Mouse (Mus musculus) layer of hippocampus, postnatal 10 days (tissue): ENCODE results near the gene Ctdsp1. TPM values are rescaled to one million over a fixed set of nuclear protein-coding genes. Genes with fewer than 3 reads are reported as not detected.

ENCODE experiments used
- DNase-seq, 2 experiments: peaks; one replicate each; pipeline ENCODE4 v3.0.0; 2021; ENCODE audit warnings: low spot score in 2 of 2
- long read RNA-seq: library from polyadenylated mRNA; stranded (forward); transcript quantifications from one replicate; pipeline ENCODE4 v2.0.0, GENCODE M21; 2023
- total RNA-seq, 2 experiments: library from RNA; stranded (reverse); gene quantifications; 2 replicates each; pipeline ENCODE4 v1.2.3; 2021

Gene Ctdsp1
- 10 to 100 TPM; 23.8 to 27.2 TPM for total RNA-seq
- long read RNA-seq, partial matches to known transcripts, result 1 of 6 reads
- long read RNA-seq, other reads (novel, unspliced or antisense), result 3 of 6 reads

GRCm38 (mm10) chr1:74390924-74391748 lies at the start of gene Ctdsp1:
Gene Ctdsp1, plus strand, starts transcription at chr1:74391509.
- peak; percentile 95 to 97 for DNase-seq

- DNase-seq, result no peak
These were observed 49.4 kb upstream of the Ctdsp1 start for GRCm38 (mm10) chr1:74341898-74342297.

GRCm38 (mm10) chr1:74342308-74342707 lies 49.0 kb upstream of the Ctdsp1 start:
- no peak for DNase-seq

DNA sequence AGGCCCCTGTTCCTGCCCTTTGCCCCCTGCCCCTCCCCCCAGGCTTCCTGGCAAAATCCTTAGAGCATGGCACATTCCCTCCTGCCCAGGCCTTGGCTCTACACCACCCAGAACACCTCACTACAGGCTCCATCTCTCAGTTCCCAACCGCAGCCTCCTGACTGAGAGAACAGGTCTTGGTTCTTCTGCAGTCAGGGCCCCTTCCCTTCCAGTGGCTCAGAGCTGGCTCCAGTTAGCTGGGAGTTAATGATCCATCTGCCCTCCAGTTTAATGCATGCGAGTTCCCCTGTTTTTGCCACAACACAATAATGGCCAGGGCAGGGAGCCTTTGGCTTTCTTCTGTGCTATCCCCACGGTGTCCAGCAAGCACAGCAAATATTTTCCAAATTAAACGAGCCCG lies 48.1 kb upstream of the Ctdsp1 start:
- DNase-seq, result no peak

DNA sequence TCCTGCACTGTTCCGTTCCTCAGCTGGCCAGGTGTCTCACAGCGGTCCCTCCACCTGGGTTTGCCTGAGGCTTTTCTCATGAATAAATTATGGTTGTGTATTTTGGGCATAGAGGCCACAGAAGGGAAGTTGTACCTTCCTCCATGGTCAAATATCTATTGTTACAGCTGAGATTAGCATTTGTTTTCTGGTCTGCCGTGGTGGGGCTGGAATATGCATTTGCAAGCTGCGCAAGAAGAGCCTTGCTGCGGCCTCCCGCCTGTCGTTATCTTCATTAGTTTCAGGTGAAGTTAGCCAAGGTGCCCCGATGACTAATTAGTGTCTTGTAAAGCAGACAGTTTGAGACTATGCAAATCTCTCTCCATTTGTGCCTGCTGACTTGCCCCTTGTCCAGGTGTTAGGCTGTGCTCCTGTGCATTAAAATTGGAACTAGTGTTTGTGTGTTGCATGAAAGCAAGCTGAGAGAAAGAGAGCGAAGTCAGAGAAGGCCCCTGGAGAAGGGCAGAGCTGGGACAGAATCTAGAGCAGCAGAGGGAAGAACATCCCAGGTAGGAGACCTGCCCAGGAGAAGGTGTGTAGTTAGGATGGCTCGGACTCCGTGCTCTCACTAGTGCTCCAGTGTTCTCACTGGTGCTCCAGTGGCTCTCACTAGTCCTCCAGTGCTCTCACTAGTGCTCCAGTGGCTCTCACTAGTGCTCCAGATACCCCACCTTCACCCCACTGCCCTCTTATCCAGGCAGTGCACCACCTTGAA lies 47.0 kb upstream of the Ctdsp1 start:
- no peak for DNase-seq

- no peak for DNase-seq
These were observed 40.0 kb upstream of the Ctdsp1 start for GRCm38 (mm10) chr1:74351185-74351769.

- DNase-seq, result no peak
These were observed 38.7 kb upstream of the Ctdsp1 start for GRCm38 (mm10) chr1:74352532-74353096.

DNA sequence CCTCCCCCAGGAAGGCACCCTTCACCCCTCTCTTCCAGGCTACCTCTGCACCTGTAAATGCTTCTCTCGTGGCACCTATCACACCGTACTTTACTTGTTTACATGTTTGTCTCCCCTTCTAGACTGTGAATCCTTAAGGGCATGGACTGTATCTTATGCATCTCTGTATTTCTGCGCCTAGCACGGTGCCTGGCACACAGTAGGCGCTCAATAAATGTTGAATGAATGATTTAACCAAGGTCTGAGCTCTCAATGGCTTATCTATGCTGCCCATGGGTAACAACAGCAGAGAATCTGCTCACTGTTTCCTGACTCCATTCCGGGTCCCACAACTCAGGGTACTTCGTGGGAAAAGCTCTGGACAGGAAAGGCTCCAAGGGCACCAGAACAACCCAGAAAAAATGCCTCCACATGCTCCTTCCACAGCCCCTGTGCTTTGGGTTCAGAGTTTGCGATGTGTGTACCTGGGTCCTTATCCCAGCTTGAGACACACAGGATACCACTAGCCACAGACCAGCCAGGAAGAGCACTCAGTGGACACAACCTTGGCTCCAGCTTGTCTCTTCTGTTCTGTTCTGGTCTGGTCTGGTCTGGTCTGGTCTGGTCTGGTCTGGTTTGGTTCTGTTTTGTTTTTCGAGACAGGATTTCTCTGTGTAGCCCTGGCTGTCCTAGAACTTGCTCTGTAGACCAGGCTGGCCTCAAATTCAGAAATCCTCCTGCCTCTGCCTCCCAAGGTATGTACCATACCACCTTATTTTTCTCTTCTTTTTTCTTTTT lies 37.7 kb upstream of the Ctdsp1 start:
- no peak for DNase-seq

DNA sequence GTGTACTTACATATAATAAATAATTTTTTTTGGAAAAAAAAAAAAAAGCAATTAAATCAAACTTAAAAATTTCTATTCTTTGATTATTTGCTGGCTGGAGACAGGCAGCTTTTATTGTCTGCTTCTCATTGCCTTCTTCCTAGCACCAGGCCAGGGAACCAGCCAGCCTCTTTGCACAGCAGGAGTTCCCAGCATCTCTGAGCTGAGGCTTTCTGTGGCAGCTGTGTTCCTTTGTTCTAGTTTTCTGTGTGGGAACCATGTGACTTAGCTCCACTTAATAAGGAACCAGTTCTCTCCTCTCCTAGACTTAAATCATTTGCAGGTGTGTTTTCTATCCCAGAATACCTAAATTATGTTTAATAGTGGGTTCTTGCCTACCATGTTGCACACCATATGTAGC lies 33.8 kb upstream of the Ctdsp1 start:
- no peak for DNase-seq

DNA sequence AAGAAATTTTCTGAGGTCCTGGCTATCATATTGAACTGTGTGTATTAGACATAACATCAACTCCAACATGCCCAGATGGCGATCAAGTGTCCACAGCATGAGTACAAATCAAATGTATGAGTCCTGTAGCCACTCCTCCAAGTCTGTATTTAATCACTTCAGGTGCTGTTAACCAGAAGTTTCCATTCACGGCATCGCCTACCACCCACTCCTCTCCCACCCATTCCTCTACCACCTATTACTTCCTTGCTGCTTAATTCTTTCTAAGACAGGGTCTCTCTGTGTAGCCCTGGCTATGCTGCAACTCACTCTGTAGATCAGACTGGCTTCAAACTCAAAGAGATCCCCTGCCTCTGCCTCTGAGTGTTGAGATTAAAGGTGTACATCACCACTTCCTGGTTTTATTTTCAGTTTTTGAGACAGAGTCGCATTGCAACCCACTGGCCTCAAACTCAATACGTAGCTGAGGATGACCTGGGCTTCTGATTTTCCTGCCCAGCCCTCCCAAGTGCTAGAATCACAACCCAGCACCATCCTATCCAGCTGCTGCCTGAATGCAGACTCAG lies 31.3 kb upstream of the Ctdsp1 start:
- no peak for DNase-seq

DNA sequence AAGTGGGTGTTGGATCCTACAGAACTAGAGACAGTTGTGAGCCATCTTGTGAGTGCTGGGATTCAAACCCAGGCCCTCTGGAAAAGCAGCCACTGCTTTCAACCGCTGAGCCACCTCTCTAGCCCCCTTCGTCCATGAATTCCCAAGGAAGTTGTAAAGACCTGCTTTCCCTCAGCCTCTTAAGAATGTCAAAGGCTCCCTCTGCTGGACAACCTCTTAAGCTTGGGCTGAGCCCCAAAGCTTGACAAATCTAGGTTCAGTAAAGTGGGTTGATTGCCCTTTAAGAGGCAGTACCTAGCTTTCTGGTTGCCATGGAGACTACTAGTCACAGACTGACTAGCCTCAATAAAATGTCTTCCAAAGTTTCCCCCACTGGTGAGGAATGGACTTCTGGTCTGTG lies 29.5 kb upstream of the Ctdsp1 start, which contains the start of gene Catip:
TSS of gene Catip (plus strand) at position 297 of the 400 bp plus-strand sequence.
- peak; percentile 76 to 78 for DNase-seq

DNA sequence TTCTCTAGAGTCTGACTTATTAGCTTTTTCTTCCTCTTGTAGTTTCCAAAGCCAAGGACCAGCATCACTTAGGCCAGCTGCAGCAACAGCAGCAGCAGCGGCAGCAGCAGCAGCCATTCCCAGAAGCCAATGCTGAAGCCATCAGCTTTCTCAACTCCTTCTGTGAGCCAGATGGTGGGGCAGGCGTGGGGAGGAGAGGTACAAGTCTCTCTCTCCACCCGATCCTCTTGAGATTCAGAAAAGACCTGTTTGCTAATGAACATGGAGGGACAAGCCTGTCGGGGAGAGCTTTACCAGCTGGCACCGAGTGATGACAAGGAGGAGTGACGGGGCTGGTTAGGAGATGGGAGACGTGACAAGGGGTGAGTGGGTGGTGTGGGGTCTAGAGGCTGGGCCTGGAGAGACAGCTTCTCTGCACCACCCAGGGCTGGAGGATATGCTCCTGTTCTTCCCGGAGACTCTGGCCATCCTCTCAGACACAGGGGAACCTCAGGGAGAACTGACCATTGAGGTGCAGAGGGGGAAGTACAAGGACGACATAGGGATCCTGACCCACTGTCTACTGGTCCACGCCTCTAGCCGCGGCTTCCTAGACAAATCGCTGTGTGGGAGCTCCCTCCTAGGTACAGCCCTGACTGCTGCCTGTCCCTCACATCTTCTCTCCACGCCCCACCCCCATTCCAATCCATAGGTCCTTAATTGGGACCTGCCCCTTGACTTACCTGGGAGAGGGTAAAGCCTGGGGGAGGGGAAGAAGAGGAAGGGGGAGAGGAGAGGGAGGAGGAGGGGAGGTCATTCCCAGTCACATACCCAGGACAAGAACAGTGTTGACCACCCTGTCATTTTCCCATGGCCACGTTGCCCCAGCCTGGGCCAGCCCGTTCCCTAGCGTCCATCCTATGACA lies 28.7 kb upstream of the Ctdsp1 start:
- peak in 1 of 2 experiments; percentile 28 for DNase-seq

- no peak for DNase-seq
These were observed 27.9 kb upstream of the Ctdsp1 start for GRCm38 (mm10) chr1:74363437-74363836.

GRCm38 (mm10) chr1:74364270-74364669 lies 27.0 kb upstream of the Ctdsp1 start:
- DNase-seq, result no peak

DNA sequence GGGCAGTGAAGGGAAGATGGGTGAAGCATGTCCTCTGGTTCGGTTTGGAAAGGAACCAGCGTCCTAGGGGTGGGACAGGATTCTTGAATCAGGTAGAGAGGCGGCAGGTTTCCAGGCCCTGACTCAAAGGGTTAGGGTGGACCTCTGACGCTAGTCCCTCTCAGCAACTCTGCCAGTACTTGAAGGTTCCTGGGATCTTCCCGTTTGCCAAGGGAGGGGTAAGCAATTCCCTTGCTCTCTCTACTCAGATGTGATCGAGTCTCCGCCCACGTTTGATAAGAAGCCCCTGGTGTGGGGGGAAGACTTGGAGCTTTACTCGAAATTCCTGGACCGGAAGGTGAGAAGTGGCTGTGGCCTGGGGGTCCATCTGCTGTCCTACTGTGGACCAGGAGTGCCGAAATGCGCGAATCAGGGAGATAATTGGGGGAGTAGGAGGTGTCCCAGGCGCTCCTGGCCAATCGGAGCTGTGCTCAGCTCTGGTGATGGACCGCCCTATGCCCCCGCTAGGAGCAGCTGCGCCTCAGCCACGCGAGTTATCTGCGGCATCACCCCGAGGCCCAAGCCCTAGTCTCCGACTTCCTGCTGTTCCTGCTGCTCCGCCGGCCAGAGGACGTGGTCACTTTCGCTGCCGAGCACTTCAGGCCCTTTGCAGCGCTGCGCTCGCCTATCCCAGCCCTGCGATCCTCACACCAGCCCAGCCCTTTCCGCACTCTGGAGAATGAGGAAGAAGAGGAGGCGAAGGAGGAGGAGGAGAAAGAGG lies 23.2 kb upstream of the Ctdsp1 start:
- DNase-seq, result peak in 1 of 2 experiments; percentile 36

GRCm38 (mm10) chr1:74370040-74370439 lies 21.3 kb upstream of the Ctdsp1 start:
- no peak for DNase-seq

- DNase-seq, result no peak
These were observed 17.9 kb upstream of the Ctdsp1 start for GRCm38 (mm10) chr1:74373372-74373771.

GRCm38 (mm10) chr1:74374980-74375379 lies 16.3 kb upstream of the Ctdsp1 start, which contains the start of gene Slc11a1:
Gene Slc11a1, plus strand, starts transcription at chr1:74375195.
- no peak for DNase-seq
